Mouse (Mus musculus) monocyte, adult 2 months (primary cell): ENCODE data around the gene Prr5.
"Not testable (repeated sequence)": the region's sequence is repeated elsewhere in the genome, so short reads cannot be mapped to it uniquely, and the experiment has no call there.

Source experiments
- DNase-seq, 2 experiments: peaks; one replicate each; pipeline ENCODE4 v3.0.0; 2022; ENCODE audit warnings: low spot score in 2 of 2, low read depth in 1 of 2

Prr5 gene

DNA sequence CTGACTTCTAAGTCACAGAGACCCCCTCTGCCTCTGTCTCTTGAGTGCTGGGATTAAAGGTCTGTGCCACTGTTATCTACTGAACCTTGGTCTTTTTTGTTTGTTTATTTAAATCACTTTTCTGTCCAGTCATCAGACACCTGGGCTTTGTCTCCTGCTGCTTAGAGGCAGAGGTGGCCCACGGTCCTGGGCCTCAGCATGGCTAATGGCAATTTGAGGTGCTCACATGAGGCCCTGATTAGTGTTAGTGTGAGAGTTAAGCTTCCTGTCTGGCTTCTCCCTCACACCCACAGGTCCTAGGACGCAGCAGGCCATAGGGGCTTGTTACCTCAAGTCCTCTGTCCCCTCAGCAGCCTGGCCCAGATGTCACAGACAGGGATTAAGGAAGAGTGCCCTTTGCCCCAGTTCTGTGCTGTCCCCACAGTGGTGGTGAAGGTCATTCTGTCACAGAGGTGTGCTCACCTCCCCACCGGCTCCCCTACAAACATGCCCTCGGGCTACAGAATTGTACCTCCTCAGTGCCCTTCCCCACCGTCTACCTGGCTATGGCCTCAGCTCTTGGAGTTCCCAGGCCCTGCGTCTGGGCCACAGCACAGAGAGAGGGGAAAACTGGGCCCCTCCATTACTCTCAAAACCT is 37.7 kb downstream of the Prr5 start:
- DNase-seq, result no peak

DNA sequence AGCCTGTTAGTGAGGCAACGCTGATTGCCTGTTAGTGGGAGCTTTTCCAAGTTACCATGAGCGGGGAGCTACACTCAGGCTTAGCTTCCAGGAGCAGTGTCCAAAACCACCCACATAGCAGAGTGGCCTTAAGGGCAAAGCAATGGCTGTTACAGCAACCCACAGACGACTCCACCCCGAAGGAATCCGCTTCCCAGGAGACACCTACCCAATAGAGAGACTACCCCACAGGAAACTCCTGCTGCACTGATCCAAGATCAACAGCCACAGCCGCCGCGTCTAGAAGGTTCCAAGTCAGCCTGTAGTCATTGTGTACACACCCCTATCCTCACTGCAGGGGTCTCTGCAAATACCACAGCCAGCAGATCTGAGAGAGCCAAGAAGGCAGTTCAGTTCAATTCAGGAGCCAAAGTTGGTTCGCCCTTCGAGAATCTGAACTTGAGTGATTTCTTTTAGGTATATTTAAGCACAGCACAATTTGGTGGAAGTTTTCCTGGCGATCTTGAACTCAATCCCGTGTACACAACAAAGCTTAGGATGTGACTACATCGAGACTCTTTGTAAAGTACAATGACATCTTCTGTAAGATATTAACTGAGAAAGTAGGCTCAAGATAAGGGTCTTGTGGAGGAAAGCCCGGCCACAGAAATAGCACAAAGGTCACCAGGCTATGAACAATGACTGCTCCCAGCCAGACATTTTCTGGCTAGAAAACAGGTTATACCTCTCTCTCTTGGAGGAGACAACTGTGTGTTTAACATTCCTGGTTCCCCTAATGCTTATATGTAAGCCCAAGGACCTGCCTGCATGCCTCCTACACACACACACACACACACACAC is 43.4 kb downstream of the Prr5 start:
- no peak for DNase-seq

GRCm38 (mm10) chr15:84714730-84715129 is 45.3 kb downstream of the Prr5 start:
- no peak for DNase-seq

- DNase-seq, result no peak
Observed at GRCm38 (mm10) chr15:84715132-84715531, 45.7 kb downstream of the Prr5 start.

DNA sequence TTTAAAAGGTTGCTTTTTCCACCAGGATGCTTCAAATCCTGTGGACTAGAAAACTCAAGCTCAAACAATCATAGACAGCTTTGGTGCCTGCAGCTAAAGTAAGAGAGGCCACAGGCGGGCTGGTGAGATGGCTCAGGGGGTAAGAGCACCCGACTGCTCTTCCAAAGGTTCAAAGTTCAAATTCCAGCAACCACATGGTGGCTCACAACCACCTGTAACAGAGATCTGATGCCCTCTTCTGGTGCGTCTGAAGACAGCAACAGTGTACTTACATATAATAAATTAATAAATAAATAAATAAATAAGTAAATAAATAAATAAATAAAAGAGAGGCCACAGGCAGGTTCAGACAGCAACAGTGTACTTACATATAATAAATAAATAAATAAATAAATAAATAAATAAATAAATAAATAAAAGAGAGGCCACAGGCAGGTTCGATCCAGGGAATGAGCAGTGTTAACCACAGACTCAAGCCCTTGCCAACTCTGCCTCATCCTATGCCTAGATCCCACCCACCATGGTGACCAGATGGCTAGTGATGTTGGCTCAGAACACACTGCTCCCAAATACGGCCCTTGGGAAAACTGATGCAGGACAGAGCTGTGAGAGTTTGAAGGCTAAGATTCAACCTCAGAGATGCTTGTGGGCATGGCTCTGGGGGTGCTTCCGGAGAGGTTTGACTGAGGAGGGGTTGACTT is 48.3 kb downstream of the Prr5 start:
- not testable (repeated sequence) for DNase-seq

DNA sequence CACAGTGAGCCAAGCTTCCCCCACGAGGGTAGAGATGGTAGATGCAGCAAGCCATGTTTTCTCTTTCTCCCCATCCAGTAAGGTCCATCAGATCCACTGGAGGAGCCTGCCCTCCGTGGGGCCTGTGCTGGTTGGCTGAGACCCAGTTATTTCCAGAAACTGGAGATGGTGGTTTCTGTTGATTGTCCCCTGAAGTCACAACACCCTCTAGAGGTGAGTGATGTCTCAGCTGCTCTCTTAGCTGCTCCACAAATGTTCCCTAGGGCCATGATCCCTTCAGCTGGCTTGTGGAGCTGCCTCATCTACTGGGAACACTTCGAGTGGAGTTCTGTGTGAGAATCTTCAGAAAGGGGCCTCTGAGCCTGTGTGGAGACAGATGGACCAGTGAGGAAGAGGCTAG is 49.4 kb downstream of the Prr5 start:
- DNase-seq, result no peak

- no peak for DNase-seq
Observed at GRCm38 (mm10) chr15:84719791-84720190, 50.4 kb downstream of the Prr5 start, which contains the start of gene Arhgap8. Gene Arhgap8 (plus strand): TSS chr15:84720052.

DNA sequence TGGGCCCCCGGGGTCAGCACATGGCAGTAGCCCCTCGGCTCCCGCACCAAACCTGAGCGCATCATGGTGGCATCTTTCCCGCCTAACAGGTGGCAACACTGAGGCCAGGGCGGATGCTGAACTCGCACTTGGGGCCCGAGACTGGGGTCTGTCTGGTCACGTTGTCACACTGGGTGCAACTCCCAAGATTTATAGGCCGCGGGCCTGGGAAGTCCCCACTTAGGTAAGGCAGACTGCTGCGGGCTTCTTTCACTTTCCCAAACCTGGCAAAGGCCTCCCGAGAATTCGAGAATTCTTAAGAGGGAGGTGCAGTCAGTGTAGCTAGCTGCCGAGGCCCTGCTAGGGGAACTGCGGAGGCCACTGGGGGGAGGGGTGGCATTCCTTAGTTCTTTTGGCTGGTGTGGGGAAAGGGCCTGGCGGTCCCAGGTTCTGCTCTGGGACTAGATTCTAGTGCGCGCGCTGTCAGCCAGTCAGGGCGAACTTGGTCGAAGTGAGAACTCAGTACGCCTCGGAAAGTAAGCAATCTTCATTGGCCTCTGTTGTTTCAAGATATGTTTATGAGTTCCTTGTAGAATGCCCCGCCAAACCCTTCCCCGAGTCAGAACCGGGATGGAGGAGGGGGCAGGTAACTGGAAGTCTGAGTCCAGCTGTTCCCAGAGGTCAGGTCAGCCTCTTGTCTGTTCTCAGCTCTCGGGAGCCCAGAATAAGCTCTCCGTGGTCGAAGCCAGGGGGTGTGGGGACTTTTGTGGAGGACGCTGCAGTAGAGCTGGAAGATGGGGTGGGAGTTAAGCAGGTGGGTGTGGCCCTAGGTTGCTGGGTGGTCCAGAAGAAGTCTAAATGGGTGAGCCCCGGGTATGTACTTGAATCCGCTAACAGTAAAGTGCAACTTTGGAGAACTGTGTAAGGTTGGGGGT is 51.1 kb downstream of the Prr5 start:
- DNase-seq, result no peak

DNA sequence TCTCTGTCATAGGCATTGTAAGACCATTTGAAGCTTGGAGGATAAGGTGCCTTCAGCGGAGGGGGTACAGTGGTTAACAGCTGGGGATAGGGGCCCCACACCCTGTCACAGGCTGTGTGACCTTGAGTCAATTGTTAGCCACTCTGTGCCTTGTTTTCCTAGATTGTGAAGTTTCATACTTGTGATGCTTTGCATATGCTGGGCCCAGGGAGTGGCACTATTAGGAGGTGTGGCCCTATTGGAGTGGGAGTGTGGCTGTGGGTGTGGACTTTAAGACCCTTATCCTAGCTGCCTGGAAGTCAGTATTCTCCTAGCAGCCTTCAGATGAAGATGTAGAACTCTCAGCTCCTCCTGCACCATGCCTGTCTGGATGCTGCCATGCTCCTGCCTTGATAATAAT is 54.2 kb downstream of the Prr5 start:
- DNase-seq, result not testable (repeated sequence)

DNA sequence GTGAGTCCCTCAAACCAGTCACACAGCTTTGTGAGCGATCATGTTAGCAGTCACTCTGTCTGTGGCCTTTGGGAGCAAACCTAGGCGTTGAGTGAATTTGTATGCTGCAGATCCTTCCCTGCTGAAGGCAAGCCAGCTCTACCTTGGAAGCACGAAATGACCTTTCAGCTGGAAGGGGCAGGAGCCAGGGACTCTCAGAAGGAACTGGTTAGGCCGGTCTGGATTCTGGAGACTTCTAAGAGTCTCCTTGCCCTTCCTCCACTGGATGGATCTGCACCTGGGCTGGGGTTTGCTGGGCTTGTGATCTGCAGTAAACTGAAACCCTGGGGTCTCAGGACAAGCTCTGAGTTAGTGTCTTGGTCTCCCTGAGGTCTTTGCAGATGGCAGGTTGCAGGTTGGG is 54.8 kb downstream of the Prr5 start:
- no peak for DNase-seq

DNA sequence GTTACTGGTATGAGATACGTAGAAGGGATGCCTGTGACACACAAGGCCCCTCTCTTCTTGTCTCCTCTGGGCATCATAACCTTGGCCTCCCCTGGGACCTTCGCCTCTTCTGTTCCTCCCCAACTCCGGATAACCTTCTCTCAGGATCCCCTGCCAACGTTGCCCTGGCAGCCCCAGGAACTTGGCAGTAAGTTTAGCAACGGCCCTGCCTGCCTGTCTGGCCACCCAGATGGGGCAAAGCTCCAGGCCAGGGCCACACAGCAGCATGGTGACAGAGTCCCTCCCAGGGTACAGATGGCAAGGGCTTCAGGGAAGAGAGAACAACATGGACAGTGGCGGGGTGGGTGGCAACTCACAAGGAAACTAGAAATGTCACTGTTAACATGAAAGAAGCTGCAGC is 60.3 kb downstream of the Prr5 start:
- DNase-seq, result no peak

GRCm38 (mm10) chr15:84730893-84731292 is 61.5 kb downstream of the Prr5 start:
- no peak for DNase-seq

DNA sequence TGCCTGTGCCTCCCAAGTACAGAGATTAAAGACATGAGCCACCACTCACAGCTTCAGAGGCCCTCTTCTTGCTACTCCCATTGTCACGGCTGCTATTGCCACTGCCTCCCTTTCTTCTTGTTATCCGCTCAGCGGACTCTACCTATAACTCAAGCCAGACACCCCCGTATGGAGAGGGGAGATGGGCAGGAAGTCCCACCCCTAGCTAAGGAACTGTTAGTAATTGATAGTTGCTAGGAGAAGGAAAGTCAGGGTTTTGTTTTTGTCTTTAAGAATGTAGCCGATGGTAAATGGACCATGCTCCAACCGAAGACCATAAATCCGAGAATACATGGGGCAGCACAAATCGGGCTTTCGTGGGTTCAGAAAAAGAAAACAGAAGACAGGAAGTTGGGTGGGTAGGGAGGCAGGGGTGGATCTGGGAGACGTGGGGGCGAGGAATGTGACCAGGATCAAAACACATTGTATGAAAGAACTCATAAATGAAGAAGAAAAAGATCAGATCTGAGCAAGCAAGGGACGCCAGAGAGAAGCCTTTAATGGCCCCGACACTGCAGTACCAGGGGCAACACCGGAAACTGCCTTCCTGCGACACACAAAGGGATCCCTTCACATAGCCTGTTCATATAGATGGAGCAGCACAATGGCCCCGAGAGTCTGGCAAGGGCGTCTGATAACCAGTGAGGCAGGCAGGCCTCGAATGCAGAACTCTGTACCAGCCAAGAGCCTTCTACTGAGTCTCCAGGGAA is 62.4 kb downstream of the Prr5 start:
- no peak for DNase-seq

- no peak for DNase-seq
Observed at GRCm38 (mm10) chr15:84732425-84732749, 63.0 kb downstream of the Prr5 start.

DNA sequence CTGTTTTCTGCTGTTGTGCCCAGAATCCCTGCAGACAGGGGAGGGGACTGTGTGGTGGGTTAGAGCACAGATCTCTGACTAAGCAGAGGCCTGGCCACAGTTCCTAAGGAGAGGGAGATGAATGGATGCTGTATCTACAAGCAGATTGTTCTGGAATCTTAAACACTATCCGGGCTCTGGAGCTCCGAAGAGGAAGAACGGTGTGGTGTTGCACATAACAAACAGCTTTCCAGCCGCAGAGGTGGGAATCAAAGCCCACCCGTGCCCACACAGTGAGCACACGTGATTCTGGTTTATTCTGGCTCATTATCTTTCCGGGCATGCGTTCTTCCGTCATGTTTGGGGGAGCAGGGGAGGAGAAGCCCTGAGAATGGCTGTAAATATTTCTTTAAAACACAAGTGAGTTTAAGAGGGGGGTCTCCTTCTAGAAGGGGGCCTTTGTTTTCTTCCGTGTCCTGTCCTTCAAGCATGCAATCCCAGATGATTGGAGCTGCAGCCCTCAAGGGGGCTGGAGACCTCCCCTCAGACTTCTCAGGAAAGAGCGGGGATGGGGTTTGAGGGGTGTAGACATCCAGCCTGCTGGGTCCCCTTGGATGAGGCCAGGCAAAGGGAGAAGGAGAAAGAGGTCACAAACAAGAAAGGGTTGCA is 67.0 kb downstream of the Prr5 start:
- DNase-seq, result no peak

GRCm38 (mm10) chr15:84736994-84737346 is 67.5 kb downstream of the Prr5 start:
- no peak for DNase-seq

GRCm38 (mm10) chr15:84738246-84738645 is 68.8 kb downstream of the Prr5 start:
- no peak for DNase-seq

GRCm38 (mm10) chr15:84741573-84741972 is 72.2 kb downstream of the Prr5 start:
- DNase-seq, result no peak

DNA sequence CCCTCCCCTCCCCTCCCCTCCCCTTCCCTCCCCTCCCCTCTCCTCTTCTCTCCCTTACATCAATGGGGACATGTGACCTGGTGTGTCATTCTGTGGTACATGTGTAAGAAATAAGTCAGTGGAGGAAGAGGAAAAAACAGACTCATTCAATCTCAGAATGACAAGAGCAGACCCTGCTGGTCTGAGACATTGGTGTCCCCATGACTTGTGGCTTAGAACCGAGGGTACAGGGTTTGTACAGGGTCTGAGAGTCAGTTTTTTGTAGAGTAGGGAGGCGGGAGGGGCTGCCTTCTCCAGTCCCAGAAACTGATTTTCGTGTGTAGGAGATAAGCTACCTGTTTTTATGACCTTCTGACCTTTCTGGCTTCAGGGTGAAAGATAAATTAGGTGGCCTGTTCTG is 73.9 kb downstream of the Prr5 start:
- DNase-seq, result no peak

DNA sequence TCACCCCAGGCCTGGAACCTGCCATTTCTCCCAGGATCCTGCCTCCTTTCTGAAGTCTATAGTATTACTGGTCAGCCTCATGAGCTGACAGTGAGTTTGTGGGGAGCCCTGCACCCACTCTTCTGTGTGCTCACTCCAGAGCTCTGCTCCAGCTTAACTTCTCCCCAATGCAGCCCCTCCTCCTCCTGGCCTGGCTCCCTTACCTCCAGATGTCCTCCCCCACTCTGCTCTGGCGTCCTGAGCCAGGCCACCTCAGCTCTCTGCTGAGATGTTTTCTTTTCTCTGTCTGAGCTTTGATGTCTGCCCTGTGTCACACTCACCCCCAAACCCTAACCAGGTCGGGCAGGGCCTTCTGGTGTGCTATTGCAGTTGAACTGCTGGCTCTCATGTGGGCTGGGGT is 74.9 kb downstream of the Prr5 start:
- DNase-seq, result no peak
